Mouse (Mus musculus) embryonic facial prominence, embryonic 14.5 days (tissue): ENCODE results near the gene Ptpn18. TPM values are rescaled to one million over a fixed set of nuclear protein-coding genes. Genes with fewer than 3 reads are reported as not detected.

ENCODE experiments used
- ATAC-seq: fragments of 200-750 bp; cut with Nextera tagmentation; 2 replicates; pipeline ENCODE4 v1.8.0; 2017; ENCODE audit warnings: low read depth, moderate number of reproducible peaks, moderate TSS enrichment
- DNase-seq: peaks from one replicate; pipeline ENCODE4 v3.0.0-alpha.2; 2015; ENCODE audit warnings: low spot score
- H3K27ac ChIP-seq: fragments of 300-500 bp; sonication (generic); replicated peaks from 2 replicates; pipeline ENCODE4 v1.5.1; 2014; ENCODE audit warnings: low read depth, mild to moderate bottlenecking, low read length, moderate library complexity
- H3K27me3 ChIP-seq: fragments of 300-500 bp; sonication (generic); replicated peaks from 2 replicates; pipeline ENCODE4 v1.6.1; 2014; ENCODE audit warnings: low read length; ENCODE audit not compliant: control insufficient read depth, insufficient read depth
- H3K36me3 ChIP-seq: fragments of 300-500 bp; sonication (generic); 2 replicates; pipeline ENCODE4 v1.6.1; 2014; ENCODE audit warnings: low read length, mixed read lengths; ENCODE audit not compliant: control insufficient read depth, insufficient read depth
- H3K4me1 ChIP-seq: fragments of 300-500 bp; sonication (generic); 2 replicates; pipeline ENCODE4 v1.6.1; 2014; ENCODE audit warnings: antibody characterized with exemption, low read length; ENCODE audit not compliant: control insufficient read depth, insufficient read depth
- H3K4me2 ChIP-seq: fragments of 300-500 bp; sonication (generic); 2 replicates; pipeline ENCODE4 v1.6.1; 2014; ENCODE audit warnings: low read depth, mild to moderate bottlenecking, low read length, moderate library complexity, mixed read lengths
- H3K4me3 ChIP-seq: fragments of 300-500 bp; sonication (generic); 2 replicates; pipeline ENCODE4 v1.5.1; 2014; ENCODE audit warnings: low read depth, mild to moderate bottlenecking, low read length
- H3K9ac ChIP-seq: fragments of 300-500 bp; sonication (generic); 2 replicates; pipeline ENCODE4 v1.6.1; 2014; ENCODE audit warnings: low read depth, mild to moderate bottlenecking, low read length, moderate library complexity, mixed read lengths
- H3K9me3 ChIP-seq: fragments of 300-500 bp; sonication (generic); 2 replicates; pipeline ENCODE4 v1.6.1; 2016; ENCODE audit warnings: low read length; ENCODE audit not compliant: control insufficient read depth
- WGBS: fragments of 180-500 bp; shearing (Covaris S2); extraction: QIAGEN DNeasy Blood & Tissue Kit; methylation state at CpG from one replicate; pipeline ENCODE4 v1.1.7; 2014; 5-methylcytosine and 5-hydroxymethylcytosine counted together
- polyA plus RNA-seq: library from polyadenylated mRNA; unstranded; fragments of >200 nt; fragmentation: Nextera tagmentation; extraction: Ambion mirVana; gene quantifications from 2 replicates; pipeline ENCODE4 v1.2.1, GENCODE M21; 2014

Ptpn18 gene
- polyA plus RNA-seq, 1 experiment from 2014 or later: 19.4 TPM

DNA sequence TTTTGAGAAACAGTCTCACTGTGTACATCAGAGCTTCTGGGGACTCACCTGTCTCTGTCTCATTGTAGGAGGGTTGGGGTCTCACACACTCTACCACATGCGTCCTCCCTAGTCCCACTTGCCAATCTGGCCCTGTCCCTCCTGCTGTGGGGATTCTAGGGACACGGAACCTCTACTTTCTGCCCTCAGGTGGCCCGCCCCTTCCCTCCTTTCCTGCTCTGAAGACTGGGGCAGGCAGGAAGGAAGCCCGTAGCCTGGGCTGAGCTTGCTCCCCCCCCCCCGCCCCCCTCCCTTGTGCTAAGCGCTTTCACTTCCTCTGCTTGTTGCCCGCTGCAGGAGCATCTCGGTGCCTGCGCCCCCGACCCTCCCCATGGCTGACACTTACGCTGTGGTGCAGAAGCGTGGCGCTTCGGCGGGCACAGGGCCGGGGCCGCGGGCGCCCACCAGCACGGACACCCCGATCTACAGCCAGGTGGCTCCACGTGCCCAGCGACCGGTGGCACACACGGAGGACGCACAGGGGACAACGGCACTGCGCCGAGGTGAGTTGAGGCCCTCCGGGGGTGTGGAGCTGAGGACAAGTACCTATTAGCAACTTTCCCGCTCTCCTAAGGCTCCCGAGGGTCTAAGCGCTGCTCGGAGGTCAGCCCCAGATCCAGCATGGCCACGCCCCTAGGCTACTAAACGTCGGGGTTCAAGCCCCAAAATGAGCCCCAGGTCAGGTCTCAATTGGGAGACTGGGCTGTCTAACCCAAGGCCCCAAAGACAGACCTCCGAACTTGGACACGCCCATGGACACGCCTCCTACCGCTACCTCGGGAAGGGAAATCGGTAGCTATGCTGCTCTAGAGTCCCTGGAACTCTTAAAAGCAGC is 13.1 kb downstream of the Ptpn18 start:
- Histone ChIP-seq H3K4me1 (0 out of 2 replicates have a peak, but pooled peaks cover 3% of the 10 kb centered on the region), H3K27ac (no peak overlapping the region), H3K27me3 (peaks cover 7% of the 10 kb centered on the region; the same call in 1 of the 2 replicates), H3K9ac (peak overlapping the region; percentile 63), H3K4me3 (peak overlapping the region; percentile 53), H3K36me3 (no peaks in the 10 kb centered on the region), H3K9me3 (no peaks in the 10 kb centered on the region), H3K4me2 (peak overlapping the region; percentile 97)
- 1% methylated on average over 38 of the region's 43 CpGs for WGBS
- ATAC-seq (peak; percentile 76), DNase-seq (peak; percentile 48)

- Histone ChIP-seq H3K9me3 (no peaks in the 10 kb centered on the region), H3K4me1 (no peaks in the 10 kb centered on the region), H3K27ac (no peak overlapping the region), H3K4me2 (no peak overlapping the region), H3K27me3 (no peaks in the 10 kb centered on the region), H3K36me3 (no peaks in the 10 kb centered on the region), H3K9ac (no peak overlapping the region), H3K4me3 (no peak overlapping the region)
- 45% methylated on average over 11 of the region's 11 CpGs for WGBS
- DNase-seq: peak; percentile 58
- no peak for ATAC-seq
Observed at GRCm38 (mm10) chr1:34478891-34479655, 19.5 kb downstream of the Ptpn18 start.

GRCm38 (mm10) chr1:34480801-34481200 is 21.2 kb downstream of the Ptpn18 start:
- 73% methylated on average over 5 of the region's 5 CpGs for WGBS
- ATAC-seq: no peak
- H3K27ac ChIP-seq: no peak overlapping the region

DNA sequence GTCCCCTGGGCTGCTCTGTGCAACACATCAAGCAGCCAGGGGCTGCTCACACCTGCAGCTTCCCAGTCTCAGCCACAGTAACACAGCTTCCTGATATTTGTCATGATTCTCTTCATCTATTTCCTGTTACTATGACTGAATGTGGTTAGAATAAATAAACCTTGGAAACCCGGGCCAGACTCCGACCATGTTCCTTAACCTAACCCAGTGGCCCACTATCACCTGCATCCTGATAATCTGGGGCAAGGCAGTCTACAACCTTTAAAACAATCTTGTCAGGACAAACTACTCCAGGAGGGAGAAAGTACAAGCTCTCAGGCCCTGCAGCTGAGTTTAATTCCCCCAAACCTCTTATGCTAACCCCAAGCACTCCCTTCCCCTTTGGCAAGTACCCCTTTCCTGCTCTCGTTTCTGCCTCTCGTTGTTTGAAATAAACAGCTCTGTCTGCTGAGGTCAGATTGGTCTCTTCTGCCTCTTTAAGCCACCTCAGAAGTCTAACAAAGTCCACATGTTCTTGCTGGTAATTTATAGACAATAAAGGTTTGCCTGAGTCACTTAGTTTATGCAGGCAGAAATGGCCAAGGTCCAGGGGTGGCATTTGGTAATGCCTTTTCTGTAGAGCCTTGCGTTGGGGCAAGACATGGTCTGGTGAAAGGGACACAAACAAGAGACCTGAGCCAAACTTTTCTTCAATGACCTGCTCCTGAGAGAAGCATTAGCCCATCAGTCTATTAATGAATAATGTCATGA is 22.5 kb downstream of the Ptpn18 start:
- ATAC-seq: no peak
- Histone ChIP-seq H3K27ac (no peak overlapping the region), H3K4me3 (no peak overlapping the region), H3K4me1 (0 out of 2 replicates have a peak, but pooled peaks cover 6% of the 10 kb centered on the region), H3K27me3 (no peaks in the 10 kb centered on the region; the same call in 1 of the 2 replicates), H3K9me3 (no peaks in the 10 kb centered on the region), H3K9ac (no peak overlapping the region), H3K36me3 (no peaks in the 10 kb centered on the region), H3K4me2 (no peak overlapping the region)
- 46% methylated on average over 5 of the region's 5 CpGs for WGBS
- no peak for DNase-seq

More at GRCm38 (mm10) chr1:34480801-34481200, 21.2 kb downstream of the Ptpn18 start:
- Histone ChIP-seq H3K9ac (no peak overlapping the region), H3K9me3 (no peaks in the 10 kb centered on the region), H3K36me3 (no peaks in the 10 kb centered on the region), H3K4me2 (no peak overlapping the region), H3K27me3 (no peaks in the 10 kb centered on the region), H3K4me1 (0 out of 2 replicates have a peak, but pooled peaks cover 6% of the 10 kb centered on the region), H3K4me3 (no peak overlapping the region)
- no peak for DNase-seq

- H3K4me1 ChIP-seq: 0 out of 2 replicates have a peak, but pooled peaks cover 6% of the 10 kb centered on the region
- no peak for ATAC-seq
- no peaks in the 10 kb centered on the region; the same call in 1 of the 2 replicates for H3K27me3 ChIP-seq
- no peak overlapping the region for H3K4me3 ChIP-seq
- no peak overlapping the region for H3K4me2 ChIP-seq
- no peaks in the 10 kb centered on the region for H3K36me3 ChIP-seq
- H3K9me3 ChIP-seq: no peaks in the 10 kb centered on the region
- no peak overlapping the region for H3K27ac ChIP-seq
- H3K9ac ChIP-seq: no peak overlapping the region
- 68% methylated on average over 10 of the region's 10 CpGs for WGBS
- DNase-seq: no peak
Observed at GRCm38 (mm10) chr1:34484470-34484869, 24.9 kb downstream of the Ptpn18 start.

DNA sequence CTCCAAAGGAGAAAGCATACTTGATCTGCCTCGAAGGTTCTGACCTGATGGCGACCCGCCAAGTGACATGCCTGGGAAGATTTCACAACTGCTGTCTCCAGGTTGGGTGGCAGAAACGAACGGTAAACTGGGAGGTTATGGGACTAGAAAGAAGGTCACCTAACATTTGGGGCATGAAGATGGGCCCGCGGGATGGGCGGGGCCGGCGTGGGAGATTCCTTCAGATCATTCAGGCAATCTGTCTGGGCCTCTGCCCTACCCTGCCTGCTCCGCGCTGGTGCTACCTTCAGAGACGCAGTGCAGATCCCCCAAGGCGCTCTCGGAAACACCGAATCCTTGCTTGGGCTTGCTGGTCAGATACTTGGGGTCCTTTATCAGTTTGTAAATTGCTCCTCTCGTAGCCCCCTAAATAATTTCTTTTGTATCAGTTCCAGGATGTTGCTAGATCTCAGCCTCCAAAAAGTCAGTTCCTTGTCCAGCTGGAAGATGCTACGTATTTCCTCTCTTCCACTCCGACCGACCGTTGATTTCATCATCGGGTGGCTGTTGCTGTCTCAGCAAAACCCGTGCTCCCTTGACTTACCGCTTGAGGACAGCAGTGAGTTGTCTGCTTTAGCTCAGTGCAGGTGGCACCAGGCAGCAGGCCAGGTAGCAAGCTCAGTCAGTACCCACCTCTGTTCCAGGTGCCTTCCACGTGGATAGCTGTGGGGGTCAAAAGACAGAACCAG is 26.1 kb downstream of the Ptpn18 start:
- H3K9me3 ChIP-seq: no peaks in the 10 kb centered on the region
- ATAC-seq: no peak; the same call in 1 of the 2 replicates
- H3K27ac ChIP-seq: no peak overlapping the region
- H3K9ac ChIP-seq: peak overlapping the region; percentile 39; the same call in 1 of the 2 replicates
- peak overlapping the region; percentile 51 for H3K4me2 ChIP-seq
- DNase-seq: peak; percentile 55
- 7% methylated on average over 21 of the region's 25 CpGs for WGBS
- peak overlapping the region; percentile 18; the same call in 1 of the 2 replicates for H3K4me3 ChIP-seq
- H3K27me3 ChIP-seq: no peaks in the 10 kb centered on the region; the same call in 1 of the 2 replicates
- H3K36me3 ChIP-seq: no peaks in the 10 kb centered on the region
- H3K4me1 ChIP-seq: 0 out of 2 replicates have a peak, but pooled peaks cover 6% of the 10 kb centered on the region

DNA sequence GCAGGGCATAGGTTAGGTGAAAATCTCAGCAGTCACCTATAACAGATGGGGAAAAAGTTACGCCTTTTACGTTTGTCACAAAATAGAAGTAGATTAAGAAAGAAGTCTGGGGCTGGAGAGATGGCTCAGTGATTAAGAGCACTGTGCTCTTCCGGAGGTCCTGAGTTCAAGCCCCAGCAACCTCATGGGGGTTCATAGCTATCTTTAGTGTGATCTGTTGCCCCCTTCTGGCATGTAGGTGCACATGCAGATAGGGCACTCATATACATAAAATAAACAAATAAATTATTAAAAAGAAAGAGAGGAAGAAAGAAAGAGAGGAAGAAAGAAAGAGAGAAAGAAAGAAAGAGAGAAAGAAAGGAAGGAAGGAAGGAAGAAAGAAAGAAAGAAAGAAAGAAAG is 27.8 kb downstream of the Ptpn18 start:
- ATAC-seq (no peak), DNase-seq (no peak)

More for the DNA sequence above, 27.8 kb downstream of the Ptpn18 start:
- H3K36me3 ChIP-seq: no peaks in the 10 kb centered on the region
- no peaks in the 10 kb centered on the region; the same call in 1 of the 2 replicates for H3K27me3 ChIP-seq
- 0 out of 2 replicates have a peak, but pooled peaks cover 6% of the 10 kb centered on the region for H3K4me1 ChIP-seq
- H3K4me3 ChIP-seq: no peak overlapping the region
- WGBS: 89% methylated on average over 3 of the region's 3 CpGs
- no peak overlapping the region for H3K9ac ChIP-seq
- H3K27ac ChIP-seq: no peak overlapping the region
- no peaks in the 10 kb centered on the region for H3K9me3 ChIP-seq
- no peak overlapping the region for H3K4me2 ChIP-seq
